Mouse (Mus musculus) megakaryocyte, embryonic 14.5 days (primary cell): Measurements from ENCODE around the gene Zfp12. TPM values are rescaled to one million over a fixed set of nuclear protein-coding genes. Genes with fewer than 3 reads are reported as not detected.
"Not testable (repeated sequence)": the region's sequence is repeated elsewhere in the genome, so short reads cannot be mapped to it uniquely, and the experiment has no call there.

ENCODE experiments used
- H3K27me3 ChIP-seq: replicated peaks from 2 replicates; pipeline ENCODE3; 2012; ENCODE audit warnings: inconsistent platforms
- H3K36me3 ChIP-seq: replicated peaks from 2 replicates; pipeline ENCODE3; 2012; ENCODE audit warnings: low read length, inconsistent platforms, mixed read lengths
- H3K4me1 ChIP-seq: 2 replicates; pipeline ENCODE4 v1.6.1; 2012; ENCODE audit warnings: inconsistent platforms
- H3K4me3 ChIP-seq: replicated peaks from 2 replicates; pipeline ENCODE3; 2012; ENCODE audit warnings: moderate library complexity, mild to moderate bottlenecking, inconsistent platforms
- H3K9me3 ChIP-seq: 2 replicates; pipeline ENCODE4 v1.6.1; 2012; ENCODE audit warnings: inconsistent platforms
- FLI1 ChIP-seq: IDR thresholded peaks from 2 replicates; pipeline ENCODE4 v1.6.1; 2012; ENCODE audit warnings: low read length, inconsistent platforms, mixed read lengths
- GATA1 ChIP-seq: IDR thresholded peaks from 3 replicates; pipeline ENCODE4 v1.6.1; 2012; ENCODE audit warnings: mixed read lengths, low read length, inconsistent platforms, borderline replicate concordance
- polyA plus RNA-seq: library from polyadenylated mRNA; stranded (reverse); fragments of >175 nt; gene quantifications from 2 replicates; pipeline ENCODE4 v1.2.3, GENCODE M21; 2012; ENCODE audit warnings: low replicate concordance; ENCODE audit not compliant: insufficient read depth

Zfp12 gene
- polyA plus RNA-seq, result 1.3 and 1.7 TPM in 2 replicates

GRCm38 (mm10) chr5:143235028-143235693, at the start of gene Zfp12:
TSS of gene Zfp12 (plus strand) at chr5:143235163.
- no peak for TF ChIP-seq FLI1
- TF ChIP-seq GATA1, result no peak

DNA sequence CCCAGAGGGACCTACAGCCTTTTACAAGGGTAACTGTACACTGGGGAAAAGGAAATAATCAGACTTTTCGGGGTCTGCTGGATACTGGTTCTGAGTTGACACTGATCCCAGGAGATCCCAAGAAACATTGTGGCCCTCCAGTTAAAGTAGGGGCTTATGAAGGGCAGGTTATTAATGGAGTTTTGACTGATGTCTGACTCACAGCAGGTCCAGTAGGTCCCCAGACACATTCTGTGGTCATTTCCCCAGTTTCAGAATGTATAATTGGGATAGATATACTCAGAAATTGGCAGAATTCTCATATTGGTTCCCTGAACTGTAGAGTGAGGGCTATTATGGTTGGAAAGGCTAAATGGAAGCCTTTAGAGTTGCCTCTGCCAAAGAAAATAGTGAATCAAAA, 46.9 kb upstream of the Zfp12 start:
- H3K27me3 ChIP-seq, result peaks cover 18% of the 10 kb centered on the region
- not testable (repeated sequence) for H3K4me3 ChIP-seq, H3K4me1 ChIP-seq, H3K9me3 ChIP-seq, H3K36me3 ChIP-seq

More at GRCm38 (mm10) chr5:143235028-143235693, at the start of gene Zfp12:
- Histone ChIP-seq H3K9me3 (no peaks in the 10 kb centered on the region), H3K4me1 (peaks cover 55% of the 10 kb centered on the region), H3K4me3 (peak within 1 kb of the TSS; percentile 100), H3K36me3 (peaks cover 37% of the 10 kb centered on the region), H3K27me3 (peaks cover under 1% of the 10 kb centered on the region)

DNA sequence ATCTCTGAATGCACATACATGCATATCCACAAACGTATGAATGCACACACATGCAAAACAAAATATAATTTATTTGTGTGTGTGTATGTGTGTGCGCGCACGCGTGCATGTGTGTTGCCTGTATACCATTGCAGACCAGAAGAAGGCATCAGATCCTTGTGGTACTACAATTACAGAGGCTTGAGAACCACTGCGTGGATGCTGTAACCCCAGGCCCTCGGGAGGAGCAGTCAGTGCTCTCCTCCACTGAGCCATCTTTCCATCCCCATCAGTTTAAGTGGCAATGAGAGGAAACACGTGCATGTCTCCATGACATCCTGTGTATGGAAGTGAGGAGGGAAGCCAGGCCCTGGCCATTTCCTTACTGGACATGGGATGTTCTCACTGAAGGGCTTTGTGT, 42.2 kb upstream of the Zfp12 start:
- Histone ChIP-seq H3K36me3 (no peaks in the 10 kb centered on the region), H3K4me3 (no peak overlapping the region), H3K4me1 (peaks cover 22% of the 10 kb centered on the region), H3K9me3 (no peaks in the 10 kb centered on the region), H3K27me3 (peaks cover 32% of the 10 kb centered on the region)
- no peak for TF ChIP-seq FLI1
- TF ChIP-seq GATA1, result no peak

DNA sequence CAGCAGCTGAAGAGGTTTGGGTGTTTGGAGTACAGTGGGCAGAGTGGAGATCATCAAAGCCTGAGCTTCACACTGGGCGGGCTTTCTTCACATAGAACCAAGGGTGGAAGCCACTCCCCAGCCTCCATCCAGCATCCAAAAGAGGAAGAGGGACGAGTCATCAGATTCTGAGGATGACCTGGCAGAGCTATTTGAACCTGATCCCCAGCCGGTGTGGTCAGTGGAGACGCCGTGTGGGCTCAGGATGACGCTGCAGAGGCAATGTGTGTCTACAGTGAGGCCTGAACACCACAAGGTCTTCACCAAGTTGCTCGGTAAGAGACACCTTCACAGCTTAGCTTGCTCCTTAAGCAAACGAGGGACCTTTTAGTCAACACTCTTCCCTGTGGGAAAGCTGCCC, 40.2 kb upstream of the Zfp12 start:
- H3K36me3 ChIP-seq, H3K4me3 ChIP-seq: not testable (repeated sequence)
- peaks cover 22% of the 10 kb centered on the region for H3K4me1 ChIP-seq
- H3K9me3 ChIP-seq, result peaks cover 14% of the 10 kb centered on the region
- peaks cover 35% of the 10 kb centered on the region for H3K27me3 ChIP-seq

GRCm38 (mm10) chr5:143195166-143195565, 39.8 kb upstream of the Zfp12 start:
- peaks cover 14% of the 10 kb centered on the region for H3K9me3 ChIP-seq
- no peak for TF ChIP-seq FLI1
- no peak for TF ChIP-seq GATA1
- H3K4me3 ChIP-seq, result no peak overlapping the region
- H3K27me3 ChIP-seq, result peaks cover 35% of the 10 kb centered on the region
- H3K4me1 ChIP-seq, result peaks cover 22% of the 10 kb centered on the region
- H3K36me3 ChIP-seq, result no peaks in the 10 kb centered on the region

DNA sequence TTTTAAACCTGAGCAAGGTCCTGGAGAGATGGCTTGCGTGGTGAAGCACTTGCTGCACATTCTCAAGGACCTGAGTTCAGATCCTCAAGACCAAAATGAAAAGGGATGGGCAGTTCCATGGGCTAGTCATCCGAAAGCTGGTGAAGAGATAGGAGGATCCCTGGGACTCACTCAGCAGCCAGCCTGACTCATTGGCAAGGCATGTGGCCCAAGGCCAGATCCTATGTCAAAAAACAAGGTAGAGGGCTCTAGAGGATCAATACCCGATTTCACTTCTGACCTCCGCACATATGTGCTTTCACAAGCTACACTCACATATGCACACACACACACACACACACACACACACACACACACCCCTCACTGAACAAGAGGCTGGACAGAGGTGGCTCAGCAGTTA, 38.5 kb upstream of the Zfp12 start:
- Histone ChIP-seq H3K9me3 (peaks cover 23% of the 10 kb centered on the region), H3K36me3 (no peaks in the 10 kb centered on the region), H3K27me3 (peaks cover 33% of the 10 kb centered on the region), H3K4me3 (no peak overlapping the region), H3K4me1 (peaks cover 22% of the 10 kb centered on the region)
- TF ChIP-seq GATA1, result no peak

DNA sequence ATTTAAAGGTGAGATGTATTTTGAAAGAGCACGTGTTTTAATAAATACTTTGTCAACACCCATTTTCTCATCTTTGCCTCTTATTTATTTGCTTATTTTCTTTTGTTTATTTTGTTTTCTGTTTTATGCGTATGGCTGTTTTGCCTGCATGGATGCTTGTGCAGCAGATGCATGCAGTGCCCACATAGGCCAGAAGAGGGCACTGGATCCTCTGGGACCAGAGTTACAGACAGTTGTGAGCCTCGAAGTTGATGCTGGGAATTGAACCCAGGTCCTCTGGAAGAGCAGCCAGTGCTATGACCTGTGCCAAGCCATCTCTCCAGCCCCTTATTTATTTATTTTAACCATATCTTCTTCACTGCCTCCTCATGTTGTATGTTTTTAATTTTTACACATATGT, 29.9 kb upstream of the Zfp12 start:
- TF ChIP-seq FLI1 (no peak), GATA1 (no peak)
- Histone ChIP-seq H3K4me1 (no peaks in the 10 kb centered on the region), H3K4me3 (no peak overlapping the region), H3K36me3 (no peaks in the 10 kb centered on the region), H3K9me3 (peaks cover 50% of the 10 kb centered on the region), H3K27me3 (peaks cover 4% of the 10 kb centered on the region)

DNA sequence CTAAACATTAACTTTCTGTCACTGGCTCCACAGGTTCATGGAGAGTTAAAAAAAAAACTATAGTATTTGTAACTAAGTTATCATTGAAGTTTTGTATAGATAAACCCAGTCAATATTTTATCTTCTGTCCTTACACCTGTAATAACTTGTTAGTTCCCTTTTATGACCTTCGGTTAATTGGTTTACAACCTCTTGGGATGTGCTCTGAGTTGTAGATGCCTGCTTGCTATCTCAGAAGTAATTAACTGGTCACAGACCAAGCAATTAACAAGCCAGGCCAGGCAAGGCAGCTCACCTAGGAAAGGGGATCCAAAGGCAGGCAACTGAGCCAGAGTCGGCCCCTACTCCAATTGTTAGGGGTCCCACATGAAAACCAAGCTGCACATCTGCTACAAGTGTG, 21.1 kb upstream of the Zfp12 start:
- Histone ChIP-seq H3K4me3 (no peak overlapping the region), H3K27me3 (peaks cover 20% of the 10 kb centered on the region), H3K9me3 (peaks cover 6% of the 10 kb centered on the region), H3K4me1 (no peaks in the 10 kb centered on the region), H3K36me3 (no peaks in the 10 kb centered on the region)
- TF ChIP-seq FLI1 (no peak), GATA1 (no peak)

DNA sequence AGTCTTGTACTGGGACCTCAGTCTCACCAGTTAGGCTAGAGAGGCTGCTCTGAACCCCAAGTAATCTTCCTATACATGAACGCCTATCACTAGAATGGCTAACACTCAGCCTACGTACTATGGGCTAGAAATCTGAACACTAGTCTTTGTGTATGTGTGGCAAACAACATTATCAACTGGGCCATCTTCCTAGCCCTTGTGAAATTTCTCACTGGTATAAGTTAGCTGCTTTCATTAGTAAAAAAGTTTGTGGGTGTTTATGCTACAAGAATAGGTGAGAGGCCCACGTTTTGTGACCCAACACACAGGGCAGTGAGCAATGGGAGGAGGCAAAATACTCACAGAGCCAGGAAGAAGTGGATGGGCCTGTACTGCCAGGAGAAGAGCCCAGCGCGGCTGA, 14.0 kb upstream of the Zfp12 start:
- Histone ChIP-seq H3K36me3 (no peaks in the 10 kb centered on the region), H3K9me3 (peaks cover 15% of the 10 kb centered on the region; the same call in 1 of the 2 replicates), H3K4me1 (no peaks in the 10 kb centered on the region), H3K4me3 (no peak overlapping the region), H3K27me3 (peaks cover 42% of the 10 kb centered on the region)
- TF ChIP-seq FLI1 (no peak), GATA1 (no peak)

- H3K9me3 ChIP-seq, result peaks cover 15% of the 10 kb centered on the region; the same call in 1 of the 2 replicates
- peaks cover 51% of the 10 kb centered on the region for H3K27me3 ChIP-seq
- no peaks in the 10 kb centered on the region for H3K36me3 ChIP-seq
- TF ChIP-seq FLI1 (no peak), GATA1 (no peak)
- no peaks in the 10 kb centered on the region for H3K4me1 ChIP-seq
- H3K4me3 ChIP-seq, result no peak overlapping the region
Measured at GRCm38 (mm10) chr5:143222287-143222686, 12.7 kb upstream of the Zfp12 start.

DNA sequence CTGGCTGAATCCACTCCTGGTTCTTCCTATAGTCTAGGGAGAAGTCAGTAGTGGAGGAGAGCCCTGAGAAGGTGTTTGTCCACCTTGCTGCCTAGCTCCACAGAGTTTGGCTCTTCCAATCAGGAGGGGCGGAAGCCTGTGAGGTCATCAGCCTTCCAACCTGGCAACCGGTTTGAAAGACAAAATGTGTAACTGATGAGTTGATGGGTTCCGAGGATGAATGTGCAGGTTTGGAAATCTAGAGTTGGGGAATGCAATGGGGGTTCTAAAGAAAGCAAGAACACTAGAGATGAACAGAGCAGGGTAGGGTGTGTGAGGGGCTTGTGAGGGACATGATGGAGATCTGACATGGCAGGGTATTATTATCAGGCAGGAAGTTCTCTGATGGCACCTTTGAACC, 8.2 kb upstream of the Zfp12 start, which contains the start of gene Spdye4a:
Spdye4a (minus strand) TSS at position 101 of the 400 bp plus-strand sequence.
- peaks cover 47% of the 10 kb centered on the region for H3K27me3 ChIP-seq
- TF ChIP-seq FLI1, result no peak
- TF ChIP-seq GATA1, result no peak
- H3K4me1 ChIP-seq, result no peaks in the 10 kb centered on the region; the same call in 1 of the 2 replicates
- H3K4me3 ChIP-seq, result no peak within 1 kb of the TSS
- H3K36me3 ChIP-seq, result no peaks in the 10 kb centered on the region
- H3K9me3 ChIP-seq, result peaks cover 12% of the 10 kb centered on the region
